Mouse (Mus musculus) heart, postnatal 0 days (tissue): ENCODE measurements around the gene Chmp2b. TPM values are rescaled to one million over a fixed set of nuclear protein-coding genes. Genes with fewer than 3 reads are reported as not detected.

Source experiments
- ATAC-seq: fragments of 200-750 bp; cut with Nextera tagmentation; 2 replicates; pipeline ENCODE4 v1.8.0; 2017; ENCODE audit warnings: low read depth, moderate number of reproducible peaks, moderate library complexity; ENCODE audit not compliant: insufficient read depth
- DNase-seq: peaks from one replicate; pipeline ENCODE4 v3.0.0-alpha.2; 2016; ENCODE audit warnings: low spot score
- H3K27ac ChIP-seq: fragments of 300-500 bp; sonication (generic); 2 replicates; pipeline ENCODE4 v1.5.1; 2014; ENCODE audit warnings: low read depth, mild to moderate bottlenecking
- H3K27me3 ChIP-seq: fragments of 300-500 bp; sonication (generic); 2 replicates; pipeline ENCODE4 v1.6.1; 2014; ENCODE audit warnings: low read length, mixed read lengths; ENCODE audit not compliant: control insufficient read depth, insufficient read depth
- H3K36me3 ChIP-seq: fragments of 300-500 bp; sonication (generic); replicated peaks from 2 replicates; pipeline ENCODE4 v1.6.1; 2014; ENCODE audit warnings: low read length, mixed read lengths; ENCODE audit not compliant: control insufficient read depth, insufficient read depth
- H3K4me1 ChIP-seq: fragments of 300-500 bp; sonication (generic); 2 replicates; pipeline ENCODE4 v1.6.1; 2014; ENCODE audit warnings: antibody characterized with exemption; ENCODE audit not compliant: control insufficient read depth, insufficient read depth
- H3K4me2 ChIP-seq: fragments of 300-500 bp; sonication (generic); 2 replicates; pipeline ENCODE4 v1.6.1; 2014; ENCODE audit warnings: low read depth, mild to moderate bottlenecking, low read length, moderate library complexity
- H3K4me3 ChIP-seq: fragments of 300-500 bp; sonication (generic); 2 replicates; pipeline ENCODE4 v1.5.1; 2014; ENCODE audit warnings: low read depth, low read length
- H3K9ac ChIP-seq: fragments of 300-500 bp; sonication (generic); replicated peaks from 2 replicates; pipeline ENCODE4 v1.6.1; 2014; ENCODE audit warnings: low read depth, low read length, mixed read lengths
- H3K9me3 ChIP-seq: fragments of 300-500 bp; sonication (generic); replicated peaks from 2 replicates; pipeline ENCODE4 v1.6.1; 2016; ENCODE audit warnings: low read length; ENCODE audit not compliant: control insufficient read depth
- CTCF ChIP-seq: IDR thresholded peaks from 2 replicates; pipeline ENCODE4 v1.5.1; 2016; ENCODE audit warnings: antibody characterized with exemption, control low read depth, low read depth
- EP300 ChIP-seq: IDR thresholded peaks from 2 replicates; pipeline ENCODE4 v1.6.1; 2016; ENCODE audit warnings: antibody characterized with exemption, low read depth
- WGBS: fragments of 180-500 bp; shearing (Covaris S2); extraction: QIAGEN DNeasy Blood & Tissue Kit; methylation state at CpG from one replicate; pipeline ENCODE4 v1.1.7; 2014; 5-methylcytosine and 5-hydroxymethylcytosine counted together
- polyA plus RNA-seq: library from polyadenylated mRNA; unstranded; fragments of >200 nt; fragmentation: Nextera tagmentation; extraction: Ambion mirVana; gene quantifications from 2 replicates; pipeline ENCODE4 v1.2.1, GENCODE M21; 2015
- total RNA-seq: library from RNA; depleted of rRNA; stranded (reverse); fragments of >200 nt; gene quantifications from 2 replicates; pipeline ENCODE4 v1.2.3, GENCODE M21; 2014; ENCODE audit warnings: low replicate concordance

The Chmp2b gene
- total and polyA plus RNA-seq, 2 experiments from 2014 or later = 7.8 to 58.3 TPM

DNA sequence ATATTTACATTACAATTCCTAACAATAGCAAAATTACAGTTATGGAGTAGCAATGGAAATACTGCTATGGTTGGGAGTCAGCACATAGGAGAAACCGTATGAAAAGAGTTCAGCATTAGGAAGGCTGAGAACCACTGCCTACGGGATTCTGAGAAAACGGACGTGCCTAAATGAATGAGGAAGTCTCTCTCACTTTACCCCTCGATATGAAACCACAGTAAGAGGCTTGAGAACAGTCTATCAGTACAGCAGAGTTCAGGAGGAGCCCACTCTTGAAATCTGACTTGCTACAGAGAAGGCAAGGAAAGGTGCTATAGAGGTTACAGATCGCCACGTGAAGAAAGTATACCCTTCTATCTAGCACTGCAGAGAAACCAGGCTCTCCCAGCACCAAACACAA lies 13.6 kb downstream of the Chmp2b start:
- Histone ChIP-seq H3K36me3 (peaks cover 26% of the 10 kb centered on the region), H3K9me3 (no peaks in the 10 kb centered on the region), H3K4me2 (no peak overlapping the region), H3K27me3 (no peaks in the 10 kb centered on the region), H3K4me3 (no peak overlapping the region), H3K9ac (no peak overlapping the region), H3K27ac (no peak overlapping the region), H3K4me1 (no peaks in the 10 kb centered on the region)
- DNase-seq (no peak), ATAC-seq (no peak)
- TF ChIP-seq EP300 (no peak), CTCF (no peak)
- WGBS = 84% methylated on average over 7 of the region's 7 CpGs

DNA sequence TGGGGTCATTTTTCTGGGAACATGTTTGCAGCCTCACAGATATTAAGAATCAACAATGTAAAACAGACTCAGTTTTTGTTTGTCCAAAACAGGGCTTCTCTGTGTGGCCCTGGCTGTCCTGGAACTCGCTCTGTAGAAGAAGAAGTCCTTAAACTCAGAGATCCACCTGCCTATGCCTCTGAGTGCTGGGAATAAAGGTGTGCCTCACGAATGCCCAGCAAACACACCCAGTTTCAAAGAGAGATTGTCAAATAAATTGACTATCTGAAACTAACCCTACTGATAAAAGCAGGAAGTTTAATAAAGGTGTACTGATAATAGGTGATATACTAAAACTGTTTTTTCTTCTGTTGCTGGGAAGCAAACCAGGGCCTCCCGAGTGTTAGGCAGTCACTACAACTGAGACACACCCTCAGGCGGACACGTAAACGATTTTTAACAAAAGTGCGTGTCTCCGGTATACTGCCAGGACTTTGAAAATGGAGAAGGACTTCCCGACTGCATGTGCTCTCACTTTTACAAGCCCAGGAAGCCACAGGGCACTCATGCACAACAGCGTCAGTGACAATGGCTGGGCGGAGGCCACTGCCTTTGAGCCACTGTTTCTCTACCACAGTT lies 18.7 kb downstream of the Chmp2b start:
- WGBS = 88% methylated on average over 11 of the region's 11 CpGs
- Histone ChIP-seq H3K27me3 (no peaks in the 10 kb centered on the region), H3K36me3 (peaks cover 53% of the 10 kb centered on the region), H3K4me1 (no peaks in the 10 kb centered on the region), H3K4me2 (no peak overlapping the region), H3K4me3 (no peak overlapping the region), H3K9ac (no peak overlapping the region), H3K9me3 (no peaks in the 10 kb centered on the region), H3K27ac (no peak overlapping the region)
- no peak for ATAC-seq
- no peak for DNase-seq
- TF ChIP-seq EP300 (no peak), CTCF (no peak)

DNA sequence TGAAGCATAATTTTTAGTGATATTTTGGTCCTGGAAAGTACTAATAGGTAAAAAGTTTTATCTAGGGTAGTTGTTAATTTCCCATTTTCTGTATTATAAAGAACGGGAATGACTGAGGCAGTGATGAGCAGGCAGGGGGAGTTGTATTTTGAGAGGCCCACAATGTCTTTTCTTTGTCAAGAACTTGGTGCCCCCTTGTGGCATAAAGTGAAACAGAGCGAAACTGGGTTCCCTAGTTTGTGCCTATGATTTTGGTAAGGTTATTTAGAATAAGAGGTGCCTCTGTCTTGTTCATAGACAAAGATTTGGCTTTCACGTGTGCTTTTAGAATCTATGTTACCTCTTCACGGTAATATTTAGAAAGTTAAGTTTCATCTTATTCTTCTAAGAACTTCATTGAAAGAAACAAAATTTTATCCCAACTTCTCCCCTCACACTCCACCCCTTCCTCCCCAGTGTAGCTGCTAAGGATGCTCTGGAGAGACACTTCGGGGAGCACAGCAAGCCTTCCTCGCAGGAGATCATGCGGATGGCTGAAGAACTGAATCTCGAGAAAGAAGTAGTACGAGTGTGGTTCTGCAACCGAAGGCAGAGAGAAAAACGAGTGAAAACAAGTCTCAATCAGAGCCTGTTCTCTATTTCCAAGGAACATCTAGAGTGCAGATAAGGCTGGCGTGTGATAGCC lies 29.1 kb downstream of the Chmp2b start:
- Histone ChIP-seq H3K27me3 (no peaks in the 10 kb centered on the region), H3K4me3 (no peak overlapping the region), H3K9ac (no peak overlapping the region), H3K4me2 (0 out of 2 replicates have a peak overlapping the region, but pooled peaks have one; percentile 0), H3K4me1 (no peaks in the 10 kb centered on the region), H3K9me3 (no peaks in the 10 kb centered on the region), H3K27ac (no peak overlapping the region), H3K36me3 (no peaks in the 10 kb centered on the region)
- DNase-seq (peak; percentile 28), ATAC-seq (no peak)
- 25% methylated on average over 12 of the region's 12 CpGs for WGBS
- peak; percentile 54 for TF ChIP-seq CTCF
- TF ChIP-seq EP300 = no peak

DNA sequence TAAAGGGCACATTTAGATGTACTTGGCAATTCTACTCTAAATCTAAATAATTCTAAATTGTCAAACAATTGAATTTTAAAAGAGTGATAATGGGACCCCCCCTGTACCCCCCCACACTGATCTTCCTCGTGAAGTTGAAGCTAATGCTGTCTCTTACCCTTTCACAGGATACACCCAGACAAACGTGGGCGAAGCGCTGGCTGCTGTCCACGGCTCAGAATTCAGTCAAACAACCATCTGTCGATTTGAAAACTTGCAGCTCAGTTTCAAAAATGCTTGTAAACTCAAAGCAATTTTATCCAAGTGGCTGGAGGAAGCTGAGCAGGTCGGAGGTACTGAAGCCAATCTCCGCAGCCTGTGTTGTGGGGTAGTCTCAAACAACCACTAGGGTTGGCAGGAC lies 30.9 kb downstream of the Chmp2b start:
- no peak for TF ChIP-seq EP300
- no peak for TF ChIP-seq CTCF
- no peaks in the 10 kb centered on the region for H3K36me3 ChIP-seq
- no peak overlapping the region for H3K4me3 ChIP-seq
- no peaks in the 10 kb centered on the region for H3K4me1 ChIP-seq
- DNase-seq (no peak), ATAC-seq (no peak)
- no peak overlapping the region for H3K9ac ChIP-seq
- no peak overlapping the region for H3K4me2 ChIP-seq
- WGBS = 58% methylated on average over 8 of the region's 8 CpGs
- no peaks in the 10 kb centered on the region for H3K9me3 ChIP-seq
- no peaks in the 10 kb centered on the region for H3K27me3 ChIP-seq
- H3K27ac ChIP-seq = no peak overlapping the region

DNA sequence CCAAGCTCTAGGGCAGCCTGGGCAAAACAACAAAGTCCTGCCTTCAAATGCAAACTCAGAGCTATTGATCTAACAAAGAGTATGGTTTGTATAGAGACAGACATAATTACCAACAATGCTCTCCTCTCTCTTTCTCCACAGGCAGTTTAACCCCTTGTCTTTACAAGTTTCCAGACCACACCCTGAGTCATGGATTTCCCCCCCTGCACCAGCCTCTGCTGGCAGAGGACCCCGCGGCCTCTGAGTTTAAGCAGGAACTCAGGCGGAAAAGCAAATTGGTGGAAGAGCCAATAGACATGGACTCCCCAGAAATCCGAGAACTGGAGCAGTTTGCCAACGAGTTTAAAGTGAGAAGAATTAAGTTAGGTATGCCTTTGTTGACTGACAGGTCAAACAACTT lies 32.9 kb downstream of the Chmp2b start:
- DNase-seq (no peak), ATAC-seq (no peak)
- Histone ChIP-seq H3K27ac (no peak overlapping the region), H3K9ac (no peak overlapping the region), H3K27me3 (no peaks in the 10 kb centered on the region), H3K4me1 (no peaks in the 10 kb centered on the region), H3K36me3 (no peaks in the 10 kb centered on the region), H3K9me3 (no peaks in the 10 kb centered on the region), H3K4me2 (no peak overlapping the region), H3K4me3 (no peak overlapping the region)
- no peak for TF ChIP-seq CTCF
- no peak for TF ChIP-seq EP300
- WGBS = 33% methylated on average over 5 of the region's 5 CpGs

DNA sequence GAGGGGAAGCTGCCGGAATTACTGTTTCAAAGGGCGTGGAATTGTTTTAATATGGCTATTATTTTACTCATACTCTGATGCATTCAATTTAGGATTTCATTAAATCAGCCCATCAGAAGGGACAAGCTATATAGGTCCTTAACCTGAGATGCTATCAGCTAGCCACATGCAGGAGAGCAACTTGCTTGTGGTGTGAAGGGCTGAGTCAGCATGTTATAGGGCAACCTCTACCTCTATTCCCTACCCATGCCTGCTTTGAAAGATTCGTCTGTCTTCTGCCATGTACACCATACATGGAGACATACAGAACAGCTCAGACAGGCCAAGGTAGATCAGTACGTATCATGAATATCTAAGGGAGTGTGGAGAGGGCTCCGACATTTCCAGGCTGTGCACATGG lies 35.8 kb downstream of the Chmp2b start:
- WGBS = 75% methylated on average over 5 of the region's 5 CpGs
- DNase-seq (no peak), ATAC-seq (no peak)
- Histone ChIP-seq H3K4me1 (no peaks in the 10 kb centered on the region), H3K36me3 (no peaks in the 10 kb centered on the region), H3K4me3 (no peak overlapping the region), H3K27me3 (no peaks in the 10 kb centered on the region), H3K9ac (no peak overlapping the region), H3K27ac (no peak overlapping the region), H3K9me3 (no peaks in the 10 kb centered on the region), H3K4me2 (no peak overlapping the region)
- TF ChIP-seq EP300 (no peak), CTCF (no peak)
